Mouse (Mus musculus): Measurements from ENCODE around the gene Camkmt. TPM values are rescaled to one million over a fixed set of nuclear protein-coding genes. Genes with fewer than 3 reads are reported as not detected.

The Camkmt gene
- total and polyA plus RNA-seq, 3 experiments: 1.6 to 5.9 TPM; not detected in 1

DNA sequence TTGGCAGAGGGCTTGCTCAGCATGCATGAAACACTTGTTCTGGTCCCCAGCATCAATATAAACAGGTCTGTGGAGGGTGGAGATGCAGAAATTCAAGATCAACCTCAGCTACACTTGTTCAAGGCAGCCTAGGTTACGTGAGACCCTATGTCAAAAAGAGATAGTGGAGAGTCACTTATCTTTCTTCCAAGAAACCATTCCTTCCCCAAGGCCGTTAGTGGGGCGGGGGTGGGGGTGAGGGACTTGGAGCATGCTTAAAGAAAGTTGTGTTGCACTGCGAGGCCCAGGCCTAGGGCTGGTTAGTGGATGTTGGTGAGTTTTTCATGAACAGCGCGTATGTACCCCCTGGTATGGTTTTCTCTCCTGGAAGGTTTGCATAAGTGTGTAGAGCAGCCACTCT, 292.6 kb downstream of the Camkmt start:
- TF ChIP-seq EP300 (IDR thresholded peaks at IDR 0.05; ENCODE audit: low read depth in 1 of 2, low read length in 2 of 2) (peak; percentile 69 to 94), RCOR1 (IDR thresholded peaks at IDR 0.05; ENCODE audit: low read depth, low read length) (peak; percentile 80), HCFC1 (IDR thresholded peaks at IDR 0.05; ENCODE audit: low read depth, low read length) (no peak), MYB (IDR thresholded peaks at IDR 0.05; ENCODE audit: low read depth, low read length) (peak; percentile 90), RAD21 (IDR thresholded peaks at IDR 0.05; ENCODE audit: low read depth, low read length) (no peak), MAZ (IDR thresholded peaks at IDR 0.05; ENCODE audit: low read depth, low read length) (peak; percentile 96), POLR2AphosphoS5 (IDR thresholded peaks at IDR 0.05; ENCODE audit: borderline replicate concordance, low read depth, low read length) (no peak), POLR2A (IDR thresholded peaks at IDR 0.05; ENCODE audit: control insufficient read depth in 1 of 2, insufficient read depth in 1 of 2, low read depth in 1 of 2, low read length in 2 of 2, poor library complexity in 1 of 2) (peak in 1 of 2 experiments; percentile 36; a peak in 1 of 4 replicates), MAX (IDR thresholded peaks at IDR 0.05; ENCODE audit: low read length) (peak; percentile 63), NRF1 (IDR thresholded peaks at IDR 0.05; ENCODE audit: insufficient read depth, low read depth, low read length, poor library complexity, severe bottlenecking) (no peak), CHD1 (IDR thresholded peaks at IDR 0.05; ENCODE audit: low read depth, low read length) (no peak; the same call in 1 of the 2 replicates), TCF12 (IDR thresholded peaks at IDR 0.05; ENCODE audit: low read depth, low read length) (peak; percentile 87), POLR2AphosphoS2 (IDR thresholded peaks at IDR 0.05; ENCODE audit: low read length) (no peak), TBP (IDR thresholded peaks at IDR 0.05; ENCODE audit: low read depth, low read length) (peak; percentile 62; the same call in 1 of the 2 replicates), UBTF (IDR thresholded peaks at IDR 0.05; ENCODE audit: borderline replicate concordance, insufficient read depth, low read depth, low read length) (no peak), ZMIZ1 (IDR thresholded peaks at IDR 0.05; ENCODE audit: low read depth, low read length) (0 out of 2 replicates have a peak, but pooled peaks have one; percentile 33), GATA1 (IDR thresholded peaks at IDR 0.05; ENCODE audit: low read depth, low read length) (peak; percentile 64), ETS1 (IDR thresholded peaks at IDR 0.05; ENCODE audit: low read depth, low read length) (peak; percentile 75; the same call in 1 of the 2 replicates), CHD2 (IDR thresholded peaks at IDR 0.05; ENCODE audit: low read length) (peak; percentile 12; the same call in 1 of the 2 replicates), NELFE (IDR thresholded peaks at IDR 0.05; ENCODE audit: low read depth, low read length) (no peak), SIN3A (IDR thresholded peaks at IDR 0.05; ENCODE audit: low read length) (peak; percentile 39; the same call in 1 of the 2 replicates), CTCF (IDR thresholded peaks at IDR 0.05 in 2 of 3, conservative IDR thresholded peaks at IDR 0.05 in 1 of 3; ENCODE audit: control insufficient read depth in 1 of 3, insufficient read depth in 1 of 3, low read depth in 2 of 3, low read length in 3 of 3, poor library complexity in 1 of 3, severe bottlenecking in 1 of 3) (no peak), TAL1 (IDR thresholded peaks at IDR 0.05; ENCODE audit: low read length) (peak; percentile 39; the same call in 1 of the 2 replicates), SMC3 (IDR thresholded peaks at IDR 0.05; ENCODE audit: low read depth, low read length) (no peak)
- Histone ChIP-seq H3K79me2 (ENCODE audit: control insufficient read depth, insufficient read depth, low read length, poor library complexity) (no peaks in the 10 kb centered on the region), H3K4me1 (ENCODE audit: control insufficient read depth in 1 of 2, insufficient read depth in 2 of 2, low read length in 2 of 2) (peaks cover 18 to 20% of the 10 kb centered on the region in 2 experiments), H3K27ac (ENCODE audit: control insufficient read depth, low read depth, low read length) (peak overlapping the region; percentile 93), H3K4me3 (ENCODE audit: control insufficient read depth in 1 of 2, insufficient read depth in 1 of 2, low read depth in 2 of 2, low read length in 2 of 2) (peak overlapping the region; percentile 27 to 39), H3K27me3 (ENCODE audit: control insufficient read depth in 1 of 2, insufficient read depth in 2 of 2, low read length in 2 of 2) (no peaks in the 10 kb centered on the region), H3K36me3 (ENCODE audit: control insufficient read depth in 1 of 2, insufficient read depth in 2 of 2, low read length in 2 of 2) (peaks cover 0 to 27% of the 10 kb centered on the region in 2 experiments; a peak in 2 of 4 replicates), H3K9ac (ENCODE audit: control insufficient read depth, low read depth, low read length, poor library complexity, severe bottlenecking) (peak overlapping the region; percentile 53), H3K9me3 (replicated peaks; ENCODE audit: insufficient read depth, low read length) (no peaks in the 10 kb centered on the region)
- DNase-seq (ENCODE audit: low read depth, low spot score): peak; percentile 87
